Mouse (Mus musculus) spleen, adult 2 months (tissue): ENCODE results near the gene Omp.

Source experiments
- CTCF ChIP-seq: fragments of 200-500 bp; IDR thresholded peaks from 2 replicates; pipeline ENCODE4 v1.5.1; 2011; ENCODE audit warnings: mild to moderate bottlenecking, inconsistent platforms; ENCODE audit not compliant: insufficient read depth, insufficient read length, insufficient replicate concordance; ENCODE audit errors: extremely low read depth
- POLR2A ChIP-seq: fragments of 200-500 bp; IDR thresholded peaks from 2 replicates; pipeline ENCODE4 v1.6.1; 2011; ENCODE audit warnings: low read depth, low read length, inconsistent platforms

GRCm38 (mm10) chr7:98108636-98109430 is 36.5 kb downstream of the Omp start:
- TF ChIP-seq CTCF: no peak
- no peak for TF ChIP-seq POLR2A
